8 mouse cellular contexts compared by ENCODE assay signal in genomic region chr6:71830690-71831580, GRCm38 (mm10). TPM values are rescaled to one million over a fixed set of nuclear protein-coding genes. Genes with fewer than 3 reads are reported as not detected.
DNase-seq lines count a peak whose midpoint lies in the region; ATAC-seq and TF ChIP-seq lines count a peak whose summit lies in the region.

Gene Immt (plus strand): TSS chr6:71831331.

- H3K9me3 ChIP-seq in E14TG2a.4 (ENCODE audit: low read length) = no peaks in the 10 kb centered on the region
- no peaks in the 10 kb centered on the region for H3K9me3 ChIP-seq in forebrain, embryonic 12.5 days
- H3K9me3 ChIP-seq in heart, postnatal 0 days (replicated peaks; ENCODE audit: control insufficient read depth, low read length) = no peaks in the 10 kb centered on the region
- H3K9me3 ChIP-seq in liver, embryonic 16.5 days (replicated peaks; ENCODE audit: control insufficient read depth, low read length) = no peaks in the 10 kb centered on the region
- no peaks in the 10 kb centered on the region for H3K9me3 ChIP-seq in neural tube, embryonic 13.5 days

- no peak; the same call in 1 of the 2 replicates for TF ChIP-seq EP300 in heart, postnatal 0 days (IDR thresholded peaks at IDR 0.05; ENCODE audit: low read depth)

- under 1% methylated on average over 64 of the region's 64 CpGs for WGBS in forebrain, embryonic 12.5 days
- WGBS in heart, postnatal 0 days = under 1% methylated on average over 64 of the region's 64 CpGs
- under 1% methylated on average over 64 of the region's 64 CpGs for WGBS in liver, embryonic 16.5 days (ENCODE audit: insufficient replicate concordance)
- WGBS in neural tube, embryonic 13.5 days = under 1% methylated on average over 64 of the region's 64 CpGs

- ATAC-seq in forebrain, embryonic 12.5 days (ENCODE audit: low FRiP score) = peak; percentile 99
- peak; percentile 98 for ATAC-seq in heart, postnatal 0 days (ENCODE audit: insufficient read depth, low read depth)
- peak; percentile 97 for ATAC-seq in liver, embryonic 16.5 days (ENCODE audit: low read depth)
- peak; percentile 100 for ATAC-seq in neural tube, embryonic 13.5 days (ENCODE audit: low read depth)

- H3K4me2 ChIP-seq in forebrain, embryonic 12.5 days = peak within 1 kb of the TSS; percentile 59
- H3K4me2 ChIP-seq in heart, postnatal 0 days (ENCODE audit: low read depth, low read length) = peak within 1 kb of the TSS; percentile 73
- H3K4me2 ChIP-seq in liver, embryonic 16.5 days (ENCODE audit: low read depth, low read length) = peak within 1 kb of the TSS; percentile 86
- H3K4me2 ChIP-seq in neural tube, embryonic 13.5 days = peak within 1 kb of the TSS; percentile 71

- peak within 1 kb of the TSS; percentile 98 for H3K4me3 ChIP-seq in E14TG2a.4 (replicated peaks; ENCODE audit: low read length)
- peak within 1 kb of the TSS; percentile 97 for H3K4me3 ChIP-seq in forebrain, embryonic 12.5 days (replicated peaks)
- H3K4me3 ChIP-seq in heart, postnatal 0 days (ENCODE audit: low read depth, low read length) = peak within 1 kb of the TSS; percentile 93
- peak within 1 kb of the TSS; percentile 97 for H3K4me3 ChIP-seq in liver, embryonic 16.5 days (ENCODE audit: low read depth, low read length)
- H3K4me3 ChIP-seq in neural tube, embryonic 13.5 days = peak within 1 kb of the TSS; percentile 98
- peak within 1 kb of the TSS; percentile 97 for H3K4me3 ChIP-seq in testis, adult 2 months (ENCODE audit: control insufficient read depth, low read depth, low read length)

- H3K27me3 ChIP-seq in E14TG2a.4 (ENCODE audit: insufficient read depth, low read length) = no peaks in the 10 kb centered on the region
- H3K27me3 ChIP-seq in forebrain, embryonic 12.5 days = no peaks in the 10 kb centered on the region
- H3K27me3 ChIP-seq in heart, postnatal 0 days (ENCODE audit: control insufficient read depth, insufficient read depth, low read length) = no peaks in the 10 kb centered on the region
- H3K27me3 ChIP-seq in liver, embryonic 16.5 days (ENCODE audit: control insufficient read depth, insufficient read depth, low read depth, low read length) = no peaks in the 10 kb centered on the region; the same call in 1 of the 2 replicates
- H3K27me3 ChIP-seq in neural tube, embryonic 13.5 days = no peaks in the 10 kb centered on the region; the same call in none of the 2 replicates
- H3K27me3 ChIP-seq in testis, adult 2 months (ENCODE audit: control insufficient read depth, insufficient read depth, low read length) = no peaks in the 10 kb centered on the region

- H3K27ac ChIP-seq in forebrain, embryonic 12.5 days = peak within 1 kb of the TSS; percentile 93
- H3K27ac ChIP-seq in heart, postnatal 0 days (ENCODE audit: low read depth) = peak within 1 kb of the TSS; percentile 98
- H3K27ac ChIP-seq in liver, embryonic 16.5 days (ENCODE audit: low read length) = peak within 1 kb of the TSS; percentile 96
- H3K27ac ChIP-seq in neural tube, embryonic 13.5 days (replicated peaks) = peak within 1 kb of the TSS; percentile 94
- peak within 1 kb of the TSS; percentile 99 for H3K27ac ChIP-seq in testis, adult 2 months (ENCODE audit: control insufficient read depth, insufficient read depth, low read depth, low read length)

- peak; percentile 93 for DNase-seq in c-Kit-positive CD71-positive TER-119-positive erythroid progenitor cells, embryonic 14.5 days (ENCODE audit: low spot score)
- DNase-seq in heart, postnatal 0 days (ENCODE audit: low spot score) = peak; percentile 98
- peak; percentile 97 to 99 for DNase-seq in kidney, postnatal 4 days

- TF ChIP-seq POLR2A in testis, adult 2 months (IDR thresholded peaks at IDR 0.05; ENCODE audit: control insufficient read depth, low read depth, low read length) = peak; percentile 98

- H3K9ac ChIP-seq in forebrain, embryonic 12.5 days = peak within 1 kb of the TSS; percentile 83
- peak within 1 kb of the TSS; percentile 85 for H3K9ac ChIP-seq in heart, postnatal 0 days (replicated peaks; ENCODE audit: low read depth, low read length)
- peak within 1 kb of the TSS; percentile 94 for H3K9ac ChIP-seq in liver, embryonic 16.5 days (ENCODE audit: low read depth, low read length)
- peak within 1 kb of the TSS; percentile 91 for H3K9ac ChIP-seq in neural tube, embryonic 13.5 days

- H3K4me1 ChIP-seq in E14TG2a.4 (replicated peaks; ENCODE audit: low read depth, low read length) = peaks cover 47% of the 10 kb centered on the region
- H3K4me1 ChIP-seq in forebrain, embryonic 12.5 days = peaks cover 11% of the 10 kb centered on the region
- H3K4me1 ChIP-seq in heart, postnatal 0 days (ENCODE audit: control insufficient read depth, insufficient read depth) = peaks cover 13% of the 10 kb centered on the region; the same call in 1 of the 2 replicates
- peaks cover 17% of the 10 kb centered on the region for H3K4me1 ChIP-seq in liver, embryonic 16.5 days (ENCODE audit: control insufficient read depth, low read depth, low read length)
- peaks cover 21% of the 10 kb centered on the region for H3K4me1 ChIP-seq in neural tube, embryonic 13.5 days (replicated peaks)
- no peaks in the 10 kb centered on the region for H3K4me1 ChIP-seq in testis, adult 2 months (ENCODE audit: control insufficient read depth, insufficient read depth, low read length)

- peaks cover 35% of the 10 kb centered on the region for H3K36me3 ChIP-seq in E14TG2a.4 (ENCODE audit: insufficient read depth, low read length)
- H3K36me3 ChIP-seq in forebrain, embryonic 12.5 days (replicated peaks) = peaks cover 12% of the 10 kb centered on the region
- H3K36me3 ChIP-seq in heart, postnatal 0 days (replicated peaks; ENCODE audit: control insufficient read depth, insufficient read depth, low read length) = 0 out of 2 replicates have a peak, but pooled peaks cover 6% of the 10 kb centered on the region
- 0 out of 2 replicates have a peak, but pooled peaks cover 2% of the 10 kb centered on the region for H3K36me3 ChIP-seq in liver, embryonic 16.5 days (ENCODE audit: control insufficient read depth, insufficient read depth)
- peaks cover 15% of the 10 kb centered on the region for H3K36me3 ChIP-seq in neural tube, embryonic 13.5 days
- no peaks in the 10 kb centered on the region for H3K36me3 ChIP-seq in testis, adult 2 months (ENCODE audit: control insufficient read depth, insufficient read depth, low read length)

- TF ChIP-seq CTCF in E14TG2a.4 (conservative IDR thresholded peaks at IDR 0.05; ENCODE audit: low read length) = no peak
- TF ChIP-seq CTCF in heart, postnatal 0 days (IDR thresholded peaks at IDR 0.05; ENCODE audit: low read depth) = 0 out of 2 replicates have a peak, but pooled peaks have one; percentile 4
- no peak for TF ChIP-seq CTCF in testis, adult 2 months (IDR thresholded peaks at IDR 0.05; ENCODE audit: control insufficient read depth, insufficient read depth, insufficient replicate concordance, low read depth, low read length)

RNA-seq across cellular contexts. Expression of gene Immt, which starts in this region (rescaled TPM):
- polyA plus RNA-seq in forebrain, embryonic 12.5 days (2016; fragmentation: Nextera tagmentation; extraction: Ambion mirVana) = 151 and 156 TPM in 2 replicates
- total RNA-seq in heart, postnatal 0 days (2014; rRNA removed; ENCODE audit: low replicate concordance) = 504 and 545 TPM in 2 replicates
- 499 and 506 TPM in 2 replicates for polyA plus RNA-seq in heart, postnatal 0 days (2015; fragmentation: Nextera tagmentation; extraction: Ambion mirVana)
- 111 and 113 TPM in 2 replicates for polyA plus RNA-seq in liver, embryonic 16.5 days (2015; fragmentation: Nextera tagmentation; extraction: Ambion mirVana)
- polyA plus RNA-seq in neural tube, embryonic 13.5 days (2015; fragmentation: Nextera tagmentation; extraction: Ambion mirVana) = 153 and 160 TPM in 2 replicates
- polyA plus RNA-seq in testis, adult 2 months (2012; rRNA removed) = 65.3 and 71.3 TPM in 2 replicates

Comparison
In these comparisons a context has a peak if more than half of its experiments do, and no peak if none do; other contexts are left out.
1. Peak in every context shown above with its lines: DNase-seq, ATAC-seq, H3K4me3 ChIP-seq and H3K27ac ChIP-seq.